9 mouse cellular contexts compared by ENCODE assay signal in genomic region chr8:126573079-126573694, GRCm38 (mm10).
"Had no signal": no experiment of that assay in that cellular context is flagged by ENCODE, and none has a peak within 500 bp of the region (broad histone marks: within the 10 kb centered on the region; RNA-seq: fewer than 3 reads in every experiment).

No protein-coding gene starts in this region.

- H3K36me3 ChIP-seq: limb, embryonic 12.5 days; lung, embryonic 15.5 days; midbrain, embryonic 10.5 days; neural tube, embryonic 12.5 days had no signal

- H3K4me3 ChIP-seq: limb, embryonic 12.5 days; lung, embryonic 15.5 days; midbrain, embryonic 10.5 days; neural tube, embryonic 12.5 days had no signal

- H3K27me3 ChIP-seq: limb, embryonic 12.5 days; lung, embryonic 15.5 days; neural tube, embryonic 12.5 days had no signal

- H3K27ac ChIP-seq: kidney, postnatal 0 days; limb, embryonic 12.5 days; lung, embryonic 15.5 days; midbrain, embryonic 10.5 days; neural tube, embryonic 12.5 days had no signal

- H3K4me1 ChIP-seq: lung, embryonic 15.5 days had no signal

- DNase-seq: lung, postnatal 14 days; midbrain, embryonic 14.5 days; right cerebral cortex, postnatal 14 days; thymus, postnatal 36 days had no signal

- H3K9ac ChIP-seq: limb, embryonic 12.5 days; lung, embryonic 15.5 days; neural tube, embryonic 12.5 days had no signal

- H3K4me2 ChIP-seq: limb, embryonic 12.5 days; lung, embryonic 15.5 days; neural tube, embryonic 12.5 days had no signal

- H3K9me3 ChIP-seq: lung, embryonic 15.5 days; midbrain, embryonic 10.5 days; neural tube, embryonic 12.5 days had no signal
